Mouse (Mus musculus) myocyte (in vitro differentiated cells): ENCODE measurements around the gene Olfr1436. TPM values are rescaled to one million over a fixed set of nuclear protein-coding genes. Genes with fewer than 3 reads are reported as not detected.

ENCODE experiments used
- H3K27me3 ChIP-seq: one replicate; pipeline ENCODE4 v1.6.1; 2011; ENCODE audit not compliant: control insufficient read depth, insufficient read depth, insufficient read length
- H3K36me3 ChIP-seq: one replicate; pipeline ENCODE4 v1.6.1; 2011; ENCODE audit not compliant: control insufficient read depth, insufficient read depth
- H3K4me2 ChIP-seq: one replicate; pipeline ENCODE4 v1.6.1; 2011; ENCODE audit warnings: low read depth, control low read depth
- H3K4me3 ChIP-seq: one replicate; pipeline ENCODE4 v1.5.1; 2011; ENCODE audit warnings: mild to moderate bottlenecking, control low read depth, moderate library complexity
- H3K79me2 ChIP-seq: one replicate; pipeline ENCODE4 v1.6.1; 2011; ENCODE audit not compliant: control insufficient read depth, insufficient read depth
- H3ac ChIP-seq: one replicate; pipeline ENCODE4 v1.6.1; 2011; ENCODE audit not compliant: control insufficient read depth, insufficient read length
- POLR2A ChIP-seq: IDR thresholded peaks from one replicate; pipeline ENCODE4 v1.6.1; 2011; ENCODE audit warnings: low read depth, mild to moderate bottlenecking, control low read depth, moderate library complexity; ENCODE audit not compliant: insufficient read length
- polyA plus RNA-seq: library from polyadenylated mRNA; unstranded; fragments of >200 nt; fragmentation: generic; extraction: Trizol; gene quantifications from one replicate; pipeline ENCODE4 v1.2.1, GENCODE M21; 2012; ENCODE audit warnings: missing spikeins

The Olfr1436 gene
- polyA plus RNA-seq, 1 experiment = not detected

DNA sequence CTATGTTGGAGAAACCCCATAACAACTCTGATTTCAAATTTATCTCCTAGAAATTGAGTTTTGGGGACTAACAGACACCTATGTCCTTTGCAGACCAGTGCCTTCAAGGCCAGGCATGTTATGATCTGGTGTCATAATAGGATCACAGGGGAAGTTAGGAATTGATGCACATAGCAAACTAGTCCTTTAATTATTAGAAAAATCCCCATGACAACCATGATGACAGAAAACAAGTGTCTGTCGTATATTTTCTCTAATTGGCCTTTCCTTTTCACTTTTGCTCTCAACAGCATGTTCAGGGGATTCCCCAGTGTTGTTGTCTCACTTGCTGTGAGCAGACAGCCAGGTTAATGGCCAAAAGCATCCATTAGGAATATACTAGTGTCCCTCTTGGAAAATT lies 38.2 kb downstream of the Olfr1436 start, which contains the start of gene Olfr235:
TSS of gene Olfr235 (plus strand) at position 301 of the 400 bp plus-strand sequence.
- no peak within 1 kb of the TSS for H3ac ChIP-seq
- no peak within 1 kb of the TSS for H3K4me3 ChIP-seq
- H3K36me3 ChIP-seq = no peaks in the 10 kb centered on the region
- no peak within 1 kb of the TSS for H3K4me2 ChIP-seq
- no peak for TF ChIP-seq POLR2A
- H3K79me2 ChIP-seq = no peaks in the 10 kb centered on the region
- no peaks in the 10 kb centered on the region for H3K27me3 ChIP-seq

Other genes with a start within 250 kb of the Olfr1436 start
- not detected for gene Olfr1424, start 236.4 kb downstream of the Olfr1436 start, polyA plus RNA-seq
- not detected for gene Olfr1425, start 221.4 kb downstream of the Olfr1436 start, polyA plus RNA-seq
- not detected for gene Olfr1426, start 207.1 kb downstream of the Olfr1436 start, polyA plus RNA-seq
- gene Olfr1427, start 195.8 kb downstream of the Olfr1436 start, polyA plus RNA-seq = not detected
- not detected for gene Olfr1428, start 183.2 kb downstream of the Olfr1436 start, polyA plus RNA-seq
- not detected for gene Olfr76, start 175.9 kb downstream of the Olfr1436 start, polyA plus RNA-seq
- not detected for gene Olfr1555-ps1, start 129.0 kb downstream of the Olfr1436 start, polyA plus RNA-seq
- not detected for gene Olfr1431, start 98.5 kb downstream of the Olfr1436 start, polyA plus RNA-seq
- not detected for gene Olfr1432, start 66.5 kb downstream of the Olfr1436 start, polyA plus RNA-seq
- not detected for gene Olfr262, start 57.5 kb downstream of the Olfr1436 start, polyA plus RNA-seq
- not detected for gene Olfr235, start 38.1 kb downstream of the Olfr1436 start, polyA plus RNA-seq
- not detected for gene Olfr1434, start 19.3 kb downstream of the Olfr1436 start, polyA plus RNA-seq
- gene Olfr1437, start 26.0 kb upstream of the Olfr1436 start, polyA plus RNA-seq = not detected
- not detected for gene Olfr1438-ps1, start 36.8 kb upstream of the Olfr1436 start, polyA plus RNA-seq
- not detected for gene Olfr1440, start 88.1 kb upstream of the Olfr1436 start, polyA plus RNA-seq
- not detected for gene Olfr1441, start 118.3 kb upstream of the Olfr1436 start, polyA plus RNA-seq
- gene Pfpl, start 128.8 kb upstream of the Olfr1436 start, polyA plus RNA-seq = 0.02 TPM
- gene Mpeg1, start 161.6 kb upstream of the Olfr1436 start, polyA plus RNA-seq = 0.06 TPM
- gene Dtx4, start 202.3 kb upstream of the Olfr1436 start, polyA plus RNA-seq = 21.2 TPM
- 5.4 TPM for gene Fam111a, start 246.6 kb upstream of the Olfr1436 start, polyA plus RNA-seq